Mouse (Mus musculus) CH12.LX (cell line): ENCODE measurements around the gene Itprid2. TPM values are rescaled to one million over a fixed set of nuclear protein-coding genes. Genes with fewer than 3 reads are reported as not detected.

Source experiments
- DNase-seq: peaks from one replicate; pipeline ENCODE4 v3.0.0-alpha.2; 2013; ENCODE audit errors: extremely low read depth
- H3K27ac ChIP-seq: 2 replicates; pipeline ENCODE4 v1.5.1; 2012; ENCODE audit warnings: low read depth, mild to moderate bottlenecking, control low read depth, moderate library complexity; ENCODE audit not compliant: insufficient read depth
- H3K27me3 ChIP-seq: replicated peaks from 2 replicates; pipeline ENCODE3; 2012; ENCODE audit warnings: inconsistent platforms
- H3K36me3 ChIP-seq, 2 experiments: replicated peaks in 1 of 2; 2 replicates each; pipeline versions ENCODE3 to v1.6.1; 2012; ENCODE audit warnings: inconsistent platforms in 1 of 2, low read length in 1 of 2, mild to moderate bottlenecking in 1 of 2, mixed read lengths in 1 of 2, moderate library complexity in 1 of 2; ENCODE audit not compliant: control insufficient read depth in 1 of 2, insufficient read depth in 1 of 2
- H3K4me1 ChIP-seq, 2 experiments: 2 replicates each; pipeline ENCODE4 v1.6.1; 2012; ENCODE audit warnings: inconsistent platforms in 1 of 2, moderate library complexity in 1 of 2; ENCODE audit not compliant: insufficient read depth in 2 of 2, control insufficient read depth in 1 of 2
- H3K4me2 ChIP-seq: 2 replicates; pipeline ENCODE4 v1.6.1; 2012; ENCODE audit warnings: low read depth, mild to moderate bottlenecking, control low read depth; ENCODE audit not compliant: poor library complexity, insufficient read depth, severe bottlenecking
- H3K4me3 ChIP-seq, 3 experiments: fragments of 150-350 bp in 1 of 3; sonication (generic) in 1 of 3; replicated peaks in 1 of 3; 2 replicates each; pipeline versions ENCODE3 to v1.5.1; 2011 to 2012; ENCODE audit warnings: low read depth in 2 of 3, low read length in 2 of 3, mild to moderate bottlenecking in 2 of 3, moderate library complexity in 2 of 3, control low read depth in 1 of 3, improper control_type of control experiment in 1 of 3, inconsistent platforms in 1 of 3, mixed read lengths in 1 of 3; ENCODE audit not compliant: poor library complexity in 1 of 3
- H3K79me2 ChIP-seq: replicated peaks from 2 replicates; pipeline ENCODE4 v1.6.1; 2012; ENCODE audit warnings: mild to moderate bottlenecking, moderate library complexity; ENCODE audit not compliant: control insufficient read depth, poor library complexity, insufficient read depth, severe bottlenecking; ENCODE audit errors: extremely low read depth
- H3K9ac ChIP-seq: 2 replicates; pipeline ENCODE4 v1.6.1; 2012; ENCODE audit warnings: low read depth, mild to moderate bottlenecking, control low read depth, moderate library complexity; ENCODE audit not compliant: insufficient read depth
- H3K9me3 ChIP-seq: replicated peaks from 2 replicates; pipeline ENCODE3; 2012; ENCODE audit warnings: low read length, inconsistent platforms, mixed read lengths
- CHD1 ChIP-seq: IDR thresholded peaks from 2 replicates; pipeline ENCODE4 v1.6.1; 2012; ENCODE audit warnings: low read depth, low read length, improper control_type of control experiment, inconsistent platforms
- CTCF ChIP-seq, 2 experiments: IDR thresholded peaks in 1 of 2; conservative IDR thresholded peaks in 1 of 2; 2 replicates each; pipeline ENCODE4 v1.5.1; 2011 to 2012; ENCODE audit warnings: low read depth in 2 of 2, low read length in 2 of 2, improper control_type of control experiment in 1 of 2, inconsistent platforms in 1 of 2, mild to moderate bottlenecking in 1 of 2, moderate library complexity in 1 of 2
- E2F4 ChIP-seq: IDR thresholded peaks from 2 replicates; pipeline ENCODE4 v1.6.1; 2011; ENCODE audit warnings: low read depth, low read length, improper control_type of control experiment; ENCODE audit not compliant: insufficient replicate concordance
- ELF1 ChIP-seq: IDR thresholded peaks from 2 replicates; pipeline ENCODE4 v1.6.1; 2014; ENCODE audit warnings: low read depth, mild to moderate bottlenecking, inconsistent platforms, low read length, improper control_type of control experiment
- EP300 ChIP-seq: IDR thresholded peaks from 2 replicates; pipeline ENCODE4 v1.6.1; 2011; ENCODE audit warnings: low read length, improper control_type of control experiment
- GABPA ChIP-seq: IDR thresholded peaks from 2 replicates; pipeline ENCODE4 v1.6.1; 2012; ENCODE audit warnings: low read depth, low read length, improper control_type of control experiment, inconsistent platforms; ENCODE audit not compliant: insufficient replicate concordance
- HCFC1 ChIP-seq: IDR thresholded peaks from 2 replicates; pipeline ENCODE4 v1.6.1; 2012; ENCODE audit warnings: low read depth, mild to moderate bottlenecking, inconsistent platforms, low read length, improper control_type of control experiment
- JUN ChIP-seq: IDR thresholded peaks from 2 replicates; pipeline ENCODE4 v1.6.1; 2011; ENCODE audit warnings: low read depth, mild to moderate bottlenecking, low read length, improper control_type of control experiment, moderate library complexity; ENCODE audit not compliant: insufficient read depth
- JUND ChIP-seq: conservative IDR thresholded peaks from 2 replicates; pipeline ENCODE4 v1.6.1; 2011; ENCODE audit warnings: low read depth, low read length, improper control_type of control experiment
- KAT2A ChIP-seq: IDR thresholded peaks from 2 replicates; pipeline ENCODE4 v1.6.1; 2012; ENCODE audit warnings: low read length, improper control_type of control experiment, inconsistent platforms; ENCODE audit not compliant: insufficient replicate concordance
- MAFK ChIP-seq: IDR thresholded peaks from 2 replicates; pipeline ENCODE4 v1.6.1; 2011; ENCODE audit warnings: low read length, improper control_type of control experiment; ENCODE audit not compliant: insufficient replicate concordance
- MAZ ChIP-seq: IDR thresholded peaks from 2 replicates; pipeline ENCODE4 v1.6.1; 2012; ENCODE audit warnings: low read depth, mild to moderate bottlenecking, inconsistent platforms, low read length, improper control_type of control experiment, moderate library complexity
- MYC ChIP-seq: IDR thresholded peaks from 2 replicates; pipeline ENCODE4 v1.6.1; 2011; ENCODE audit warnings: low read depth, mild to moderate bottlenecking, improper control_type of control experiment, low read length
- NELFE ChIP-seq: IDR thresholded peaks from 2 replicates; pipeline ENCODE4 v1.6.1; 2011; ENCODE audit warnings: low read depth, low read length, improper control_type of control experiment
- NRF1 ChIP-seq: IDR thresholded peaks from 2 replicates; pipeline ENCODE4 v1.6.1; 2014; ENCODE audit warnings: low read depth, mild to moderate bottlenecking, inconsistent platforms, low read length, improper control_type of control experiment, moderate library complexity
- RAD21 ChIP-seq: IDR thresholded peaks from 2 replicates; pipeline ENCODE4 v1.6.1; 2011; ENCODE audit warnings: low read depth, mild to moderate bottlenecking, low read length, improper control_type of control experiment, moderate library complexity
- TBP ChIP-seq: conservative IDR thresholded peaks from 2 replicates; pipeline ENCODE4 v1.6.1; 2011; ENCODE audit warnings: low read depth, low read length, improper control_type of control experiment
- TCF12 ChIP-seq: IDR thresholded peaks from 2 replicates; pipeline ENCODE4 v1.6.1; 2014; ENCODE audit warnings: low read depth, mild to moderate bottlenecking, inconsistent platforms, low read length, improper control_type of control experiment
- USF1 ChIP-seq: IDR thresholded peaks from 2 replicates; pipeline ENCODE4 v1.6.1; 2014; ENCODE audit warnings: low read depth, mild to moderate bottlenecking, inconsistent platforms, low read length, improper control_type of control experiment
- USF2 ChIP-seq: conservative IDR thresholded peaks from 2 replicates; pipeline ENCODE4 v1.6.1; 2011; ENCODE audit warnings: low read depth, low read length, improper control_type of control experiment
- ZC3H11A ChIP-seq: IDR thresholded peaks from 2 replicates; pipeline ENCODE4 v1.6.1; 2012; ENCODE audit warnings: low read depth, mild to moderate bottlenecking, inconsistent platforms, low read length, improper control_type of control experiment
- ZKSCAN1 ChIP-seq: IDR thresholded peaks from 2 replicates; pipeline ENCODE4 v1.6.1; 2012; ENCODE audit warnings: low read depth, inconsistent platforms, low read length, improper control_type of control experiment, borderline replicate concordance
- ZMIZ1 ChIP-seq: IDR thresholded peaks from 2 replicates; pipeline ENCODE4 v1.6.1; 2012; ENCODE audit warnings: low read depth, mild to moderate bottlenecking, inconsistent platforms, low read length, improper control_type of control experiment
- dilution Hi-C: fragments of 300-500 bp; cut with MboI; formaldehyde crosslinking; loops from 2 replicates; pipeline ENCODE4 v1.14.3; 2020; ENCODE audit warnings: low sequenced_read_pairs; ENCODE audit not compliant: extremely low pct_unique_long_range_greater_than_20kb, extremely low pct_ligation_motif_present
- in situ Hi-C: fragments of 300-500 bp; cut with MboI; formaldehyde crosslinking; loops from 3 replicates; pipeline ENCODE4 v1.14.3; 2019; ENCODE audit warnings: low sequenced_read_pairs, low pct_ligation_motif_present, low pct_unique_long_range_greater_than_20kb, mixed read lengths
- polyA plus RNA-seq: library from polyadenylated mRNA; unstranded; fragments of >175 nt; gene quantifications from 2 replicates; pipeline ENCODE4 v1.2.1, GENCODE M21; 2012; ENCODE audit warnings: low read depth; ENCODE audit not compliant: insufficient read length
- total RNA-seq, 2 experiments: library from RNA; depleted of rRNA; stranded (reverse); fragments of 300-350 nt in 1 of 2; fragments of >200 nt in 1 of 2; gene quantifications; 2 replicates each; pipeline ENCODE4 v1.2.3; 2012 to 2014

The Itprid2 gene
- total and polyA plus RNA-seq, 3 experiments: 4.3 to 17.7 (median 8.2) TPM

GRCm38 (mm10) chr2:79602306-79602705, 32.8 kb upstream of the Itprid2 start:
- no peak for DNase-seq
- Histone ChIP-seq H3K9me3 (no peaks in the 10 kb centered on the region), H3K27ac (no peak overlapping the region), H3K4me1 (no peaks in the 10 kb centered on the region), H3K79me2 (no peaks in the 10 kb centered on the region), H3K4me2 (no peak overlapping the region), H3K36me3 (no peaks in the 10 kb centered on the region), H3K9ac (no peak overlapping the region), H3K4me3 (no peak overlapping the region), H3K27me3 (no peaks in the 10 kb centered on the region)
- dilution Hi-C loops (no loop called here), in situ Hi-C loops (no loop called here)
- TF ChIP-seq NRF1: no peak
- TF ChIP-seq CHD1: no peak
- TF ChIP-seq GABPA: no peak
- no peak for TF ChIP-seq EP300
- no peak for TF ChIP-seq MAFK
- TF ChIP-seq ZC3H11A: no peak
- no peak for TF ChIP-seq ZMIZ1
- no peak for TF ChIP-seq RAD21
- no peak for TF ChIP-seq HCFC1
- TF ChIP-seq MYC: no peak
- no peak for TF ChIP-seq USF1
- no peak for TF ChIP-seq KAT2A
- no peak for TF ChIP-seq TCF12
- TF ChIP-seq TBP: no peak
- no peak for TF ChIP-seq CTCF (conservative IDR thresholded peaks at IDR 0.05 in 1 of 2, IDR thresholded peaks at IDR 0.05 in 1 of 2; ENCODE audit: low read depth in 2 of 2, low read length in 2 of 2)
- TF ChIP-seq JUN: no peak
- no peak for TF ChIP-seq E2F4
- TF ChIP-seq USF2: no peak

GRCm38 (mm10) chr2:79603363-79603762, 31.8 kb upstream of the Itprid2 start:
- in situ Hi-C loops: no loop called here
- dilution Hi-C loops: no loop called here
- H3K4me2 ChIP-seq: no peak overlapping the region

More at GRCm38 (mm10) chr2:79603363-79603762, 31.8 kb upstream of the Itprid2 start:
- Histone ChIP-seq H3K27me3 (no peaks in the 10 kb centered on the region), H3K4me3 (no peak overlapping the region), H3K4me1 (no peaks in the 10 kb centered on the region), H3K9ac (no peak overlapping the region), H3K79me2 (no peaks in the 10 kb centered on the region), H3K27ac (no peak overlapping the region), H3K9me3 (no peaks in the 10 kb centered on the region), H3K36me3 (no peaks in the 10 kb centered on the region)
- DNase-seq: no peak
- TF ChIP-seq CHD1: no peak
- no peak for TF ChIP-seq ELF1
- no peak for TF ChIP-seq NELFE
- TF ChIP-seq USF2: no peak
- no peak for TF ChIP-seq MYC
- TF ChIP-seq USF1: no peak
- TF ChIP-seq GABPA: no peak
- no peak for TF ChIP-seq JUND
- TF ChIP-seq ZKSCAN1: no peak
- no peak for TF ChIP-seq RAD21
- no peak for TF ChIP-seq JUN
- TF ChIP-seq NRF1: no peak
- no peak for TF ChIP-seq MAZ
- TF ChIP-seq HCFC1: no peak
- no peak for TF ChIP-seq ZC3H11A
